Mouse (Mus musculus): ENCODE measurements around the gene Tmem119.

- no peak for TF ChIP-seq CTCF (IDR thresholded peaks at IDR 0.05; ENCODE audit: insufficient read depth, low read length)
- TF ChIP-seq POLR2A (IDR thresholded peaks at IDR 0.05; ENCODE audit: borderline replicate concordance, extremely low read depth, low read depth, low read length) = no peak
Measured at GRCm38 (mm10) chr5:113748556-113749331, 51.6 kb downstream of the Tmem119 start.

Data from lung, adult 2 months (tissue).